Mouse (Mus musculus): ENCODE measurements around the gene Qser1. TPM values are rescaled to one million over a fixed set of nuclear protein-coding genes. Genes with fewer than 3 reads are reported as not detected.
A peak's percentile ranks its signal among the peaks of the same experiment; 100 is the strongest.

Qser1 gene
- polyA plus RNA-seq, 1 experiment from 2014 or later: 2.6 TPM

DNA sequence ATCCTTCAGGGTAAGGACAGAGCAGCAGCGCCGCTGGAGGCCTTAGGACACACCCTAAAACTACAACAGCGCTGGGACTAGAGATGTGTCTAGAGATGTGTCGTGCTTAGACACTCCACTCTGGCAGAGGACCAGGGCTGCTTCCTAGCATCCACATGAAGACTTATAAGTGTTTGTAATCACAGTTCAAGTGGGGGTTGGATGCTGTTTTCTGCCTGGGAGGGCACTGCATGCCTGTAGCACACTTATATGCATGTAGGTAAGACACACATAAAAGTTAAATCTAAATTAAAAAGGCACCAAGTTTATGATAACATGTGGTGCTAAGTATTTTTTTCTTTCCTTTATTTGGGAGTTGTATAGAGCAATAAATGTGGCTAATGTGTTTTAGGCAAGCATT lies 52.5 kb downstream of the Qser1 start:
- Histone ChIP-seq H3K4me3 (ENCODE audit: low read depth, low read length) (no peak overlapping the region), H3K27ac (replicated peaks) (0 out of 2 replicates have a peak overlapping the region, but pooled peaks have one; percentile 13), H3K36me3 (ENCODE audit: control insufficient read depth, insufficient read depth, low read length) (no peaks in the 10 kb centered on the region), H3K4me1 (replicated peaks; ENCODE audit: control insufficient read depth, insufficient read depth) (no peaks in the 10 kb centered on the region), H3K9ac (ENCODE audit: low read length) (no peak overlapping the region), H3K27me3 (ENCODE audit: control insufficient read depth, insufficient read depth, low read length) (no peaks in the 10 kb centered on the region), H3K4me2 (replicated peaks; ENCODE audit: low read depth) (no peak overlapping the region), H3K9me3 (ENCODE audit: control insufficient read depth, low read length) (no peaks in the 10 kb centered on the region)
- ATAC-seq (ENCODE audit: low FRiP score, low TSS enrichment) (no peak), DNase-seq (ENCODE audit: low spot score) (no peak)
- WGBS: 80% methylated on average over 4 of the region's 4 CpGs
- no peak for TF ChIP-seq EP300 (optimal IDR thresholded peaks at IDR 0.05)
- no peak for TF ChIP-seq CTCF (IDR thresholded peaks at IDR 0.05; ENCODE audit: low read depth)

DNA sequence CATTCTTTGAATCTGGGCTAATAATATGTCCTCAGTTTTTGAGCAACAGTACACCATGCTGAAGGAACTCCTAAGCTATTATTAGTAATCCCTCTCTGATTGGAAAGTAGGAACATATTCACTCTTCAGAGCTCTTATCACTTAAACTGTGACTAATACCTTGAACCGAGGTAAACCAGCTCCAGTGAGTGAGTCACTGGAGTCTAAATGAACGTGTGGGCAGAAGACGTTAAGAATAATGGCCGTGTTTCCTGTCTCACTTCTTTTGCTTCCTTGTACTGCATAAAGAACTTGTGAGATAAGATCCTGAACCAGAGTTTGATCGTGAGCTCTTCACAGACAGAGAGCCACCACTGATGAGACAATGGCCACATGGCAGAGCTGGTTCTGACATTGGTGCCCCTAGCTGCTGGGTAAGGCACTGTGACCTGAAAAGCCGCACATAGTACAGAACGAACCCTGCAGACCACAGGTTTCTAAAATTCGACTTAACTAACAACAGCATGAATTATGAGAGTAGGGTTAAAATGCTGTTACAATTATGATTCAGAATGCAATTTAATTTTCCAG lies 53.3 kb downstream of the Qser1 start:
- Histone ChIP-seq H3K9ac (ENCODE audit: low read length) (no peak overlapping the region), H3K27me3 (ENCODE audit: control insufficient read depth, insufficient read depth, low read length) (no peaks in the 10 kb centered on the region), H3K27ac (replicated peaks) (0 out of 2 replicates have a peak overlapping the region, but pooled peaks have one; percentile 59), H3K9me3 (ENCODE audit: control insufficient read depth, low read length) (no peaks in the 10 kb centered on the region), H3K36me3 (ENCODE audit: control insufficient read depth, insufficient read depth, low read length) (no peaks in the 10 kb centered on the region), H3K4me2 (replicated peaks; ENCODE audit: low read depth) (no peak overlapping the region), H3K4me3 (ENCODE audit: low read depth, low read length) (no peak overlapping the region), H3K4me1 (replicated peaks; ENCODE audit: control insufficient read depth, insufficient read depth) (no peaks in the 10 kb centered on the region)
- TF ChIP-seq EP300 (optimal IDR thresholded peaks at IDR 0.05): no peak
- peak; percentile 43; the same call in 1 of the 2 replicates for TF ChIP-seq CTCF (IDR thresholded peaks at IDR 0.05; ENCODE audit: low read depth)
- peak; percentile 95 for ATAC-seq (ENCODE audit: low FRiP score, low TSS enrichment)
- 61% methylated on average over 8 of the region's 8 CpGs for WGBS
- DNase-seq (ENCODE audit: low spot score): peak; percentile 37

DNA sequence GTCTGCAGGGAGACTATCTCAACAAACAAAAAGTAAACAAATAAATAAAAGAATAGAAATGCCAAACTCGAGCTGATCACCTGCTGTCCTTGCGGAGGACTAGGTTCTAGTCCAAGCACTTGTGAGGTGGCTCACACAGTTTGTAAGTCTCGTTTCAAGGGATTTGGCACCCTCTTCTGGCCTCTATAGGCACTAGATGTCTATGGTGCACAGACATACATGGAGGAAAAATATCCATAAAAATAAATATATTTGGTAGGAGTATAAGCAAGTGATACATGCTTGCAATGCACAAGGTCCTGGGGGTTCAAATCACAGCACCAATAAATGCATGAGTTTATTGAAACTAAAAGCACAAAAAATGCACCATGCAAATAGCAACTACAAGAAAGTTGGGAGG lies 65.9 kb downstream of the Qser1 start:
- Histone ChIP-seq H3K36me3 (ENCODE audit: control insufficient read depth, insufficient read depth, low read length) (no peaks in the 10 kb centered on the region), H3K9ac (ENCODE audit: low read length) (no peak overlapping the region), H3K4me1 (replicated peaks; ENCODE audit: control insufficient read depth, insufficient read depth) (no peaks in the 10 kb centered on the region), H3K27me3 (ENCODE audit: control insufficient read depth, insufficient read depth, low read length) (no peaks in the 10 kb centered on the region), H3K9me3 (ENCODE audit: control insufficient read depth, low read length) (no peaks in the 10 kb centered on the region), H3K4me3 (ENCODE audit: low read depth, low read length) (no peak overlapping the region), H3K27ac (replicated peaks) (no peak overlapping the region), H3K4me2 (replicated peaks; ENCODE audit: low read depth) (no peak overlapping the region)
- 57% methylated on average over 3 of the region's 3 CpGs for WGBS
- TF ChIP-seq CTCF (IDR thresholded peaks at IDR 0.05; ENCODE audit: low read depth): peak; percentile 75
- TF ChIP-seq EP300 (optimal IDR thresholded peaks at IDR 0.05): no peak
- peak; percentile 22 for DNase-seq (ENCODE audit: low spot score)
- ATAC-seq (ENCODE audit: low FRiP score, low TSS enrichment): no peak

DNA sequence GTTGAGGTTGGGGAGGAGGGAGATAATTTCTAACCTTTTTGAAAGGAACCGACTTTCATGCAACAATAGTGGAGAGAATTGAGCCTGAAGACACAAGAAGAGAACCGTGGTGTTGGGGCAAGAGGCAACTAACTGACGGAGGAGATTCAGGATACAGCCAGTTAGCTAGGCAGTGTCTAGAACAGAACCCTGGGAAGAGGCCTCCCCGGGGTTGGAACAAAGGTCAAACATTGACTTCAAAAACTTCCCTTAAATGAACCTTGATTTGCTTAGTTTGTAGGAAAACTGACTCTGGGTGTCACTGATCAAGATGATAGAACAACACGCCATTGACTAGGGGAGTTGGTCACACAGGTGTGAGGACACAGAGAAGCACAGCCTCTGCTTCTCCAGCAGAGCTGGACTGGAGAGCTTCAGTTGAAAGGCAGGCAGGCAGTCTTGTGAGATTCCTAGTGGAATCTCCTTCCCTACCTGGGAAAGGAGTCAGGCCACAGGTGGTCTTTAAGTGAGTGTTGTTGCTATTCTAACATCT lies 67.8 kb downstream of the Qser1 start:
- no peaks in the 10 kb centered on the region for H3K9me3 ChIP-seq (ENCODE audit: control insufficient read depth, low read length)
- no peaks in the 10 kb centered on the region for H3K36me3 ChIP-seq (ENCODE audit: control insufficient read depth, insufficient read depth, low read length)
- WGBS: 71% methylated on average over 5 of the region's 5 CpGs
- no peaks in the 10 kb centered on the region for H3K4me1 ChIP-seq (replicated peaks; ENCODE audit: control insufficient read depth, insufficient read depth)
- DNase-seq (ENCODE audit: low spot score) (no peak), ATAC-seq (ENCODE audit: low FRiP score, low TSS enrichment) (no peak)
- H3K4me3 ChIP-seq (ENCODE audit: low read depth, low read length): no peak overlapping the region
- H3K27ac ChIP-seq (replicated peaks): no peak overlapping the region
- no peak overlapping the region for H3K4me2 ChIP-seq (replicated peaks; ENCODE audit: low read depth)
- TF ChIP-seq EP300 (optimal IDR thresholded peaks at IDR 0.05) (no peak), CTCF (IDR thresholded peaks at IDR 0.05; ENCODE audit: low read depth) (no peak)
- H3K27me3 ChIP-seq (ENCODE audit: control insufficient read depth, insufficient read depth, low read length): no peaks in the 10 kb centered on the region
- H3K9ac ChIP-seq (ENCODE audit: low read length): no peak overlapping the region

DNA sequence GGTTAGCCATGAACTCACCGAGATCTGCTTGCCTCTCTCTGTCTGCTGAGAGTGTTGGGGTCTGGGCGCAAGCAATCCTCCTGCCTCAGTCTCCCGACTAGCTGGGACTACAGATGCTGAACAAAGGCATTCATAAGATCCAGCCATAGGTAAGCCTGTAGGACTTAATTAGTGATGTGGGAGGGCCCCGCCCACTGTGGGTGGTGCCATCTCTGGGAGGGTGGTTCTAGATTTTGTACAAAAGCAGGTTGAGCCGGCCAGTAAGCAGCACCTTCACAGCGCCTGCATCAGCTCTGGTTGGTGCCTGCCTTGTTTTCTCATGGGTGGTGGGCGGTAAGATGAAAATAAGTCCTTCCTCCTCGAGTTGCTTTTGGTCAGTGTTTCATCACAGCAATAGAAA lies 70.3 kb downstream of the Qser1 start:
- no peak for TF ChIP-seq CTCF (IDR thresholded peaks at IDR 0.05; ENCODE audit: low read depth)
- no peak for TF ChIP-seq EP300 (optimal IDR thresholded peaks at IDR 0.05)
- ATAC-seq (ENCODE audit: low FRiP score, low TSS enrichment) (no peak), DNase-seq (ENCODE audit: low spot score) (peak; percentile 53)
- Histone ChIP-seq H3K27me3 (ENCODE audit: control insufficient read depth, insufficient read depth, low read length) (no peaks in the 10 kb centered on the region), H3K36me3 (ENCODE audit: control insufficient read depth, insufficient read depth, low read length) (no peaks in the 10 kb centered on the region), H3K4me1 (replicated peaks; ENCODE audit: control insufficient read depth, insufficient read depth) (no peaks in the 10 kb centered on the region), H3K4me2 (replicated peaks; ENCODE audit: low read depth) (no peak overlapping the region), H3K27ac (replicated peaks) (no peak overlapping the region), H3K9ac (ENCODE audit: low read length) (no peak overlapping the region), H3K4me3 (ENCODE audit: low read depth, low read length) (no peak overlapping the region), H3K9me3 (ENCODE audit: control insufficient read depth, low read length) (no peaks in the 10 kb centered on the region)
- WGBS: 51% methylated on average over 8 of the region's 8 CpGs

DNA sequence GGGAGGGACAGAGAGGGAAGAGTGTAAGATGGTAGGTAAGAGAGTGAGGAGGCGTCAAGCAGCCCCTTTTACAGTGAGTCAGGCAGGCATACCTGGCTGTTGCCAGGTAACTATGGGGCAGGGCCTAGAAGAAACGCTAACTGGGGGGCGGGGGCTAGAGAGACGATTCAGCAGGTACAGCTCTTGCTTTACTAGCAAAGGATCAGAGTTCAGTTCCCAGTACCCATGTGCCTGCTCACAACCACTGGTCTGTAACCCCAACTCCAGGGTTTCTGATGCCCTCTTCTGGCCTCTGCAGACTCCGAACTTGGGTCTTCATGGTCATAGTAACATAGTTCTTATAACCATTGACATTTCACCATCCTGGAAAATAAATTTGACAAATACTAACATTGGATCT lies 72.6 kb downstream of the Qser1 start:
- TF ChIP-seq EP300 (optimal IDR thresholded peaks at IDR 0.05) (no peak), CTCF (IDR thresholded peaks at IDR 0.05; ENCODE audit: low read depth) (no peak)
- ATAC-seq (ENCODE audit: low FRiP score, low TSS enrichment): no peak
- WGBS: 50% methylated on average over 5 of the region's 5 CpGs

More for the DNA sequence above, 72.6 kb downstream of the Qser1 start:
- H3K9me3 ChIP-seq (ENCODE audit: control insufficient read depth, low read length): no peaks in the 10 kb centered on the region
- H3K4me2 ChIP-seq (replicated peaks; ENCODE audit: low read depth): no peak overlapping the region
- no peaks in the 10 kb centered on the region for H3K27me3 ChIP-seq (ENCODE audit: control insufficient read depth, insufficient read depth, low read length)
- H3K4me3 ChIP-seq (ENCODE audit: low read depth, low read length): no peak overlapping the region
- no peaks in the 10 kb centered on the region for H3K36me3 ChIP-seq (ENCODE audit: control insufficient read depth, insufficient read depth, low read length)
- no peaks in the 10 kb centered on the region for H3K4me1 ChIP-seq (replicated peaks; ENCODE audit: control insufficient read depth, insufficient read depth)
- no peak overlapping the region for H3K9ac ChIP-seq (ENCODE audit: low read length)
- DNase-seq (ENCODE audit: low spot score): no peak
- no peak overlapping the region for H3K27ac ChIP-seq (replicated peaks)
